Mouse (Mus musculus) ES-E14 (cell line): Measurements from ENCODE around the gene Anxa8.

Source experiments
- ZC3H11A ChIP-seq: IDR thresholded peaks from 2 replicates; pipeline ENCODE4 v1.6.1; 2012; ENCODE audit warnings: low read depth, mild to moderate bottlenecking, inconsistent platforms, low read length, borderline replicate concordance
- ZNF384 ChIP-seq: IDR thresholded peaks from 2 replicates; pipeline ENCODE4 v1.6.1; 2012; ENCODE audit warnings: low read depth, low read length, inconsistent platforms

- no peak for TF ChIP-seq ZC3H11A
- TF ChIP-seq ZNF384: no peak
Measured at GRCm38 (mm10) chr14:34050101-34050779, 35.5 kb upstream of the Anxa8 start.
